Mouse (Mus musculus) left cerebral cortex, adult 2 months (tissue): ENCODE data around the gene Agap1. TPM values are rescaled to one million over a fixed set of nuclear protein-coding genes. Genes with fewer than 3 reads are reported as not detected.

Experiments used
- DNase-seq, 2 experiments: peaks; one replicate each; pipeline ENCODE4 v3.0.0; 2021 to 2022; ENCODE audit warnings: low spot score in 2 of 2, mixed read lengths in 1 of 2; ENCODE audit errors: extremely low spot score in 1 of 2
- H3K27ac ChIP-seq: fragments of 200-600 bp; 2 replicates; pipeline ENCODE4 v1.8.1; 2022
- H3K4me3 ChIP-seq: fragments of 200-600 bp; 2 replicates; pipeline ENCODE4 v1.8.1; 2022
- CTCF ChIP-seq: fragments of 200-600 bp; IDR thresholded peaks from 2 replicates; pipeline ENCODE4 v1.8.1; 2022; ENCODE audit warnings: antibody characterized with exemption, mild to moderate bottlenecking, moderate library complexity
- intact Hi-C: fragments of 180-260 bp; cut with DNase I; formaldehyde crosslinking; loops from one replicate; pipeline ENCODE4 v1.15.1; 2025
- total RNA-seq, 2 experiments: library from RNA; stranded (reverse); gene quantifications; 2 replicates each; pipeline ENCODE4 v1.2.3; 2021

Gene Agap1
- total RNA-seq, 2 experiments from 2014 or later: 270 to 281 TPM

DNA sequence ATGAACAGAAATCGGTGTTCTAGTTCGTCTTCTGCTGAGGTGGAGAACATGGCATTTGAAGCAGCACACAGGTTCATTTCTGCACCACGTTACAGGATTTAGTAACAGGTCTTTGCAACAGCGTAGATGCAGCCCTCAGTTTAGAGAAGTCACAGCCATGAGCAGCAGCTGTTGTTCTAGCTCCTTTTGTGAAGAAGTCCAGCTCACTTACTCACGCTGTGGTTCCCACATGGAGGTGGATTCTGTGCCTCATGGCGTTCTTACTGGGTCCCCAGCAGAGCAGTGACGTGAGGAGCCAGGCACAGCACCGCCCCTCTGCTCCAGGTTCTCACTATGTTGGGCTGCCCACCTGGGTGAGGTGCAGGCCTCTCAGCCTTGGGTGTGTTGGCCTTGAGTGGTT, 140.4 kb downstream of the Agap1 start:
- intact Hi-C loops: no loop called here

DNA sequence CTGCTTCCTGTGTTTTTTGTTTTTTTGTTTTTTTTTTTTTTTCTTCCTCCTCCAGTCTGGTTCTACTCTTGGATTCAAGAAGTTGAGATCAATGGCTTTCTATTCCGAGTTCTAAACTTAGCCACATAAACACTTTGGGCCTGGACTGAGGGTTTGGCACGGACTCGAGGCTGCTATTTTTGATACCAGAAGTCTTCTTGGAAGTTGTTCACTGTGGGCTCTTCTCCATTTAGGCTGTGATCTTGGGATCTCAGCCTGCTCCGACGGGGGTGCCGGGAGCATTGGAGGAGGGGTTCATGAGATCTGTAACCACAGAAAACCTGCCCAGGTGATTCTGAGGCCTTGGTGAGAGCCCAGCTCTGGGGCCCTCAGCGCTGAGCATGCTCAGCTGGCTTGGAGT, 140.8 kb downstream of the Agap1 start:
- peak overlapping the region; percentile 8 for H3K27ac ChIP-seq
- no peak for DNase-seq
- intact Hi-C loops: no loop called here
- TF ChIP-seq CTCF: no peak
- no peak overlapping the region for H3K4me3 ChIP-seq

More for the DNA sequence above, 140.4 kb downstream of the Agap1 start:
- peak overlapping the region; percentile 8; the same call in 1 of the 2 replicates for H3K27ac ChIP-seq
- no peak overlapping the region for H3K4me3 ChIP-seq
- TF ChIP-seq CTCF: no peak
- DNase-seq: no peak

DNA sequence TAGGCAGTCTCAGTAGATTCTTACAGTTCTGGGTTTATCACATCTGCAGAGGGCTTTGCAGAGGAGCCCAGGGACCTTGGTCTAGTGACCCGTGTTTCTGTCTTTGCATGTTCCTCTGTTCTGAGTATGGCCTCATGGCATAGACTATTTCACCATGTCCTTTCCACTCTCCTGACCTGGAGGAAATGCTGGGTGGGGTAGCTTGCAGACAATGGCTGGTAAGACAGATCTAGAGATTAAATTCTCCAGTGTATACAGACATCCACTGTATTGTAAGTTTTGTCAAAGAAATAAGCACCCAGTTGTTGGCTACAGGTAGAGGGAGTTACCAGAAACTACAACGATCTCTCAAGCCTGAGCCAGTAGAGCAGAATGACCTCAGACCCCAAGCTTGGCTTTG, 141.6 kb downstream of the Agap1 start:
- DNase-seq: no peak
- TF ChIP-seq CTCF: no peak
- intact Hi-C loops: no loop called here
- Histone ChIP-seq H3K4me3 (no peak overlapping the region), H3K27ac (no peak overlapping the region)

DNA sequence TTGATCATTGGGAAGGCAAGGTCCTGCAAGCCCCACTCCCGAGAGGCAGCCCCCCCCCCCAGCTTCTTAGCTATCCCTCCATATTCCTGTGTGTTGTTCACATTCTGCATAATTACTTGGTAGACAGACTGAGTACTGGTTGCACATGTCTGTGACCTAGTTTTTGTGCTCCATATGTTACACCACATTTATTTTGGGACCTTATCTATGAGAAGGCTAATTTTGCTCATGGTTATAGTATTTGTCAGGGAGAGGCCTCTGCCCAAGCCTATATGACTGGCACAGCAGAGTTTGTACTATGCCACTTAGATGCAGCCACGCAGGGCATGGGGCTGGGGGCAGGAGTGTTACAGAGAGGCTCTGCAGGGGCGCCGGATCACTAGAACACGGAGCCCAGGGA, 144.3 kb downstream of the Agap1 start:
- H3K4me3 ChIP-seq: no peak overlapping the region
- intact Hi-C loops: no loop called here
- no peak for DNase-seq
- no peak overlapping the region for H3K27ac ChIP-seq
- no peak for TF ChIP-seq CTCF

DNA sequence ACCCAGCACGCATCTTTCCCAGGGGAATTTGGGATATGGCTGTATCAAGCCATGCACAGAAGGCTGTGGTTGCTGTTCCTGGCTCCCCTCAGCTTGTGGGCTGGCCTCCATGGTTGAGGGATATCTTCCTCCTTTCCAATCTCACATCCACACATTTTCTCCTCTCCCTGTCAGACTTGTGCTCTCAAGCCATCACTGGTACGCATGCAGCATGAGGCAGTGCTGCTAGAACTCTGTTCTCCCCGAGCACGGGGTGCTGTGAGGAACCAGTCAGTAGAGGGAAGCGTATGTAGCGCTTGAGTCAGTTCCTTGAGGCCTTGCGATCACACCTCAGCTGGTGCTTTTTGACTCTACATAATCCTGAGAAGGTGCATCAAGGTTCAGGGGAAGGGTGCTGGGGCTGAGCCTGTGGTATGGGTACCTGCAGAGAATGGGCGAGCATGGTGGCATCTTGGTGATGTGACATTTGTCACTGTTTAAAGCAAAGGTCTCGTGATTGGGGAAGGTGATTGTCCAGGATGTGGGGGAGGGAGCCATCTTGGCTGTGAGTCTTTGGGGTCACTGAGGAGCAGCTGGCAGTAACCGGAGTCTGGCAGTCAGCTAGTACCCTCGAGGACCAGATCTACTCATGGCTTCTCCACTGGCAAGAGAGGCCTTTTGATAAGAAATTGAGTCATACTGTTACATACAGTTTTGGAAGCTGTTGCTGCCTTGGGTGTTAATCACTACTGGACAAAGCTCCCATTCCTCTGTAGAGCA, 145.6 kb downstream of the Agap1 start:
- no peak overlapping the region for H3K4me3 ChIP-seq
- TF ChIP-seq CTCF: no peak
- peak overlapping the region; percentile 60; the same call in 1 of the 2 replicates for H3K27ac ChIP-seq
- intact Hi-C loops: loop anchor here (10.0 kb wide), 2 partner anchors 365 to 855 kb away; no protein-coding TSS in a partner anchor
- peak in 1 of 2 experiments; percentile 24 for DNase-seq

DNA sequence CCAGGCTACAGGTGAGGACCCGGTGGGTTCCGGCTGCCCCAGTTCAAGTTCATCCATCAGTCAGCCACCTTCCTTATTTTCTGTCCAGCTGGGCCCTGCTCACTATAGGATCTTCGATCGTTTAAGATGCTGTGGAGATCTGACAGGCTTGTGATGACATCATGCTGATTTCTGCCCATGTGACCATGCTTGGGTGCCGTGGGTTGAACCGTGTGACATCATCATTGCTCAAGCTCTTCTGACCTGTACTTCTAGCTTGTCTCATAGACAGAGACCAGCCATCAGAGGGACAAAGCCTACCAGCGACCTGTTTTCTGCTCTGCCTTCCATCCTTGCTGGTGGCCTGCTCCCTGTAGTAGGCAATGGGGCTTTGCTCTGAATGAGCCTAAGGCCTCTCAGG, 146.7 kb downstream of the Agap1 start:
- no peak for DNase-seq
- TF ChIP-seq CTCF: no peak
- intact Hi-C loops: loop anchor here (10.0 kb wide), 2 partner anchors 367 to 857 kb away; no protein-coding TSS in a partner anchor
- Histone ChIP-seq H3K4me3 (no peak overlapping the region), H3K27ac (no peak overlapping the region)

DNA sequence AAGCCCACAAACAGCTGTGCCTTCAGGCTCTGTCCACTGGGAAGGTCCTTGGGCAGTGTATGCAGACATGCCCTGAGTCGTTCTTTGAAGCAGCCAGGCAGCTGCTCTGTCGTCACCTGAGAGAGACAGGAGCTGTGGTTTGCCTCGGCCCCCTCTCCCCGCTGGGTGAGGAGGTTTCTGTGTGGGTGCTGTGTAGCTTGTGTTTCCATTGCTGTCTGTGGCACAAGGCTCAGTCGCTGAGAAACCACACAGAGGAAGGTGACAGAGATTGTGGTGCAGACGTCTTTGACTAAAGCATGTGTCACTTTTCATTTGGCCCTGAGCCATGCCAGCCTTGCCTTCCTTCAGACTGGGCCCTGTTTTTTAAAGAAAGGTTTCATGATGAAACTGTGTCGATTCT, 148.3 kb downstream of the Agap1 start:
- Histone ChIP-seq H3K4me3 (no peak overlapping the region), H3K27ac (0 out of 2 replicates have a peak overlapping the region, but pooled peaks have one; percentile 22)
- peak in 1 of 2 experiments; percentile 54 for DNase-seq
- intact Hi-C loops: loop anchor here (10.0 kb wide), 2 partner anchors 368 to 858 kb away; no protein-coding TSS in a partner anchor
- no peak for TF ChIP-seq CTCF

DNA sequence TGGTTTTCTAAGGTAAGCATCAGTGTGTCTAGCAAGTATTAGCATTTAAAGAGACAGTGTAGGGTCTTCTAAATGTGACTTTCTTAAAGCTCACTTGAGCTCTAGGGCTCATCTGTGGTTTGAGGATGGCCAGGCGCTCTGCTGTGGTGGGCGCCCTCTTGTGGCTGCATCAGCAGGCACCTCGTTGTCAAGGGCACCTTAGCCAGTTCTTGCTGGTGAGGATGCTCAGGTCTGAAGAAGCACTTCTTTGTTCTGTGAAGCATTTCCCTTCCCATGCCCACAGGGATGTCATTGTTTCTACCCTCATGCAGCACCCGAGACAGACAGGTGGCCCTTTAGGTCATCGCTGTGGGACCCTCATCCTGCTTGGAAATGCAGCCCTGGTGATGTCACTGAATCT, 152.0 kb downstream of the Agap1 start:
- H3K4me3 ChIP-seq: no peak overlapping the region
- intact Hi-C loops: loop anchor here (1.0 to 10.0 kb wide), 4 partner anchors 24 to 862 kb away; no protein-coding TSS in a partner anchor
- peak overlapping the region; percentile 49; the same call in 1 of the 2 replicates for H3K27ac ChIP-seq
- peak; percentile 73 to 76 for DNase-seq
- peak; percentile 97 for TF ChIP-seq CTCF

DNA sequence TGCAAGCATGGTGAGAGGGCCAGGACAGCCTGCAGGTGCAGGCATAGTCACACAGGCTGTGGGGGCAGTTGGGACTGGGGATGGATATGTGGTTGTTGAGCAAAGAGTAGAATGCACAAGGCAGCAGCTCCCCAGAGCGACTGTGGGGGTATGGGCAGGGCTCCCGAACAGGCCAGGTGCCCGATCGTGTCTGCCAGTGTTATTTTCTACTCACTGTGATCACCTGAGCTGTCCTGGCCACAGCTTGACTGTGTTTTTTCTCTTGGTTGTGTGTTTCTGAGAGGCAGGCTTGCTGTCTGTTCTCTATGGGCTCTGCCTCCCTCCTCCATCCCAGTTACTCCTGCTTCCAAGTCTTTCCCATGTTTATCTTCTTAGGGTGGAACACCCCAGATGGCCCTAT, 154.2 kb downstream of the Agap1 start:
- no peak overlapping the region for H3K27ac ChIP-seq
- intact Hi-C loops: loop anchor here (10.0 kb wide), 2 partner anchors 374 to 864 kb away; no protein-coding TSS in a partner anchor

DNA sequence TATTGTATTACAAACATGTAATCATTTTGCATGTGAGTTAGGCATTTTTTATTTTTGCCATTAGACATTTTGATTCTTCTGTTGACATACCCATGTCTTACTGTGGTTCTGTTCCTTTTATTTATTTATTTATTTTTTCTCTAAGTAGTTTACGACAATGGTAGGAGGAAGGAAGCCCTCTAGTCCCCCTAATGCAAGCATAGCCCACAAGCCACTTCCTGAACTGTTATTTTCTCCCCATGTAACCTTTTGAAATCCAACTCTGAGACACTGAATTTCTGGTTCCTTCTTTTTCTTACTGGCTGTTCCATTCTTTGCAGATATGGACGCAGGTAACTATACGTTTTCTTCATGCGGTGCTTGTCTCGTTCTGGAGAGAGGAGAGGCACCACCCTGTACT, 155.4 kb downstream of the Agap1 start:
- no peak overlapping the region for H3K27ac ChIP-seq
- intact Hi-C loops: loop anchor here (10.0 kb wide), 2 partner anchors 375 to 865 kb away; no protein-coding TSS in a partner anchor

More for the DNA sequence above, 154.2 kb downstream of the Agap1 start:
- no peak for DNase-seq
- TF ChIP-seq CTCF: no peak
- no peak overlapping the region for H3K4me3 ChIP-seq

DNA sequence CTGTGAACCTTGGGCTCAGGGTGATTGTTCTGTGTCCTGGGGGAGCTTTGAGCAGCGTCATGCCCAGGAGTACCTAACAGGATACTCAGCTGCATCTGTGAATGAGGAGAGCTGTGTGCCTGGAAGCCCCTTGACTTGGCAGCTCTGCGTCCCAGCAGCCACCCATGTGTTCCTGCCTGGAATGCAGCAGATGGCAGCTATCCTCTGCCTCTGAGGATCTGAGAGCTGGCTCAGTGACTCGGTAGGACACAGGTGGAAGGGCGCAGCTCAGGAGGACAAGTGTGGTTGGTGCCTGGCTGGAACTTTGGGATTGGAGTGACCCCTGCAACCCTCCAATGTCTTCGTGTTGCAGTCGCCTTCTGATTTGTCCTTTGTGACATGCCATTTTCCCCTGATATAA, 156.9 kb downstream of the Agap1 start:
- no peak for TF ChIP-seq CTCF
- no peak overlapping the region for H3K4me3 ChIP-seq
- intact Hi-C loops: no loop called here
- H3K27ac ChIP-seq: no peak overlapping the region
- no peak for DNase-seq

More for the DNA sequence above, 155.4 kb downstream of the Agap1 start:
- TF ChIP-seq CTCF: no peak
- no peak overlapping the region for H3K4me3 ChIP-seq
- DNase-seq: no peak

DNA sequence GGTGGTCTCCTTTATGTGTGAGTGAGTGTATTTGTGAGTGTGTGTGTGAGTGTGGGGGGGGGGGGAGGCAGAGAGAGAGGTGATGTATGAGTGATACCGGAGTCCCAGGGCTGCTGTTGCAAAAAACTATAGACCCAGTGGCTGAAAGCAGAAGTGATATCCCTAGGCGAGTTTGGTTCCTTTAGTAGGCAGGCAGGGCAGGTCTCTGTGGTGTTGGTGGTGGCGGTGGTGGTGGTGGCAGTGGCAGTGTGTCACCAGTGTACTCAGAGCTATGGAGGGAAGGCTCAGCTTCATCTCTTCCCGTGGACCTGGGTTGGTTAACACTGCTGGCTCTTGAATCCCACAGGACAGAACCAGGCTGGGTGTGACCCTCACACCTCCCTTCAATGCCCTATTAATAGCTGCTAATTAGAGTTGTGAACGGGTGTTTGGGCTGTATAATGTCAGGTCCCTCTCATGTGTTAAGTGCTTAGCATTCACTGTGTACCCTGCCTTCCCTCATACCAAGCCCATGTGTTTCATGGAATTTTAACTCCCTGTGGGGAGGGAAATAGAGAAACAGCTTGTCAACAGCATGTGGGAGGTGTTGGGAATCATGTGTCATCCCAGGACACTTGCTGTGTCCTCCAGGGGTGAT, 158.7 kb downstream of the Agap1 start:
- intact Hi-C loops: no loop called here
- DNase-seq: no peak
- Histone ChIP-seq H3K27ac (no peak overlapping the region), H3K4me3 (no peak overlapping the region)
- TF ChIP-seq CTCF: no peak
